Mouse (Mus musculus) stomach, embryonic 16.5 days (tissue): ENCODE results near the gene Ankrd9. TPM values are rescaled to one million over a fixed set of nuclear protein-coding genes. Genes with fewer than 3 reads are reported as not detected.

Source experiments
- ATAC-seq: fragments of 200-750 bp; cut with Nextera tagmentation; 2 replicates; pipeline ENCODE4 v1.8.0; 2017; ENCODE audit warnings: moderate number of reproducible peaks, moderate TSS enrichment; ENCODE audit not compliant: insufficient read depth, low FRiP score
- H3K27ac ChIP-seq: fragments of 300-500 bp; sonication (generic); 2 replicates; pipeline ENCODE4 v1.5.1; 2014; ENCODE audit warnings: low read length
- H3K27me3 ChIP-seq: fragments of 300-500 bp; sonication (generic); 2 replicates; pipeline ENCODE4 v1.6.1; 2014; ENCODE audit warnings: low read length, control low read depth, mixed read lengths; ENCODE audit not compliant: control insufficient read depth, insufficient read depth
- H3K36me3 ChIP-seq: fragments of 300-500 bp; sonication (generic); 2 replicates; pipeline ENCODE4 v1.6.1; 2014; ENCODE audit warnings: low read length; ENCODE audit not compliant: control insufficient read depth, insufficient read depth
- H3K4me1 ChIP-seq: fragments of 300-500 bp; sonication (generic); 2 replicates; pipeline ENCODE4 v1.6.1; 2014; ENCODE audit warnings: low read length, control low read depth, mixed read lengths; ENCODE audit not compliant: control insufficient read depth, insufficient read depth
- H3K4me2 ChIP-seq: fragments of 300-500 bp; sonication (generic); 2 replicates; pipeline ENCODE4 v1.6.1; 2014; ENCODE audit warnings: low read depth, low read length, mixed read lengths
- H3K4me3 ChIP-seq: fragments of 300-500 bp; sonication (generic); replicated peaks from 2 replicates; pipeline ENCODE4 v1.5.1; 2014; ENCODE audit warnings: mild to moderate bottlenecking, low read length
- H3K9ac ChIP-seq: fragments of 300-500 bp; sonication (generic); 2 replicates; pipeline ENCODE4 v1.6.1; 2014; ENCODE audit warnings: low read length
- H3K9me3 ChIP-seq: fragments of 300-500 bp; sonication (generic); replicated peaks from 2 replicates; pipeline ENCODE4 v1.6.1; 2016; ENCODE audit warnings: low read length, control low read depth; ENCODE audit not compliant: control insufficient read depth
- WGBS: fragments of 180-500 bp; shearing (Covaris S2); extraction: QIAGEN DNeasy Blood & Tissue Kit; methylation state at CpG from one replicate; pipeline ENCODE4 v1.1.7; 2014; 5-methylcytosine and 5-hydroxymethylcytosine counted together
- polyA plus RNA-seq: library from polyadenylated mRNA; unstranded; fragments of >200 nt; fragmentation: Nextera tagmentation; extraction: Ambion mirVana; gene quantifications from 2 replicates; pipeline ENCODE4 v1.2.1, GENCODE M21; 2015

Ankrd9 gene
- polyA plus RNA-seq, 1 experiment from 2014 or later: 18.5 TPM

DNA sequence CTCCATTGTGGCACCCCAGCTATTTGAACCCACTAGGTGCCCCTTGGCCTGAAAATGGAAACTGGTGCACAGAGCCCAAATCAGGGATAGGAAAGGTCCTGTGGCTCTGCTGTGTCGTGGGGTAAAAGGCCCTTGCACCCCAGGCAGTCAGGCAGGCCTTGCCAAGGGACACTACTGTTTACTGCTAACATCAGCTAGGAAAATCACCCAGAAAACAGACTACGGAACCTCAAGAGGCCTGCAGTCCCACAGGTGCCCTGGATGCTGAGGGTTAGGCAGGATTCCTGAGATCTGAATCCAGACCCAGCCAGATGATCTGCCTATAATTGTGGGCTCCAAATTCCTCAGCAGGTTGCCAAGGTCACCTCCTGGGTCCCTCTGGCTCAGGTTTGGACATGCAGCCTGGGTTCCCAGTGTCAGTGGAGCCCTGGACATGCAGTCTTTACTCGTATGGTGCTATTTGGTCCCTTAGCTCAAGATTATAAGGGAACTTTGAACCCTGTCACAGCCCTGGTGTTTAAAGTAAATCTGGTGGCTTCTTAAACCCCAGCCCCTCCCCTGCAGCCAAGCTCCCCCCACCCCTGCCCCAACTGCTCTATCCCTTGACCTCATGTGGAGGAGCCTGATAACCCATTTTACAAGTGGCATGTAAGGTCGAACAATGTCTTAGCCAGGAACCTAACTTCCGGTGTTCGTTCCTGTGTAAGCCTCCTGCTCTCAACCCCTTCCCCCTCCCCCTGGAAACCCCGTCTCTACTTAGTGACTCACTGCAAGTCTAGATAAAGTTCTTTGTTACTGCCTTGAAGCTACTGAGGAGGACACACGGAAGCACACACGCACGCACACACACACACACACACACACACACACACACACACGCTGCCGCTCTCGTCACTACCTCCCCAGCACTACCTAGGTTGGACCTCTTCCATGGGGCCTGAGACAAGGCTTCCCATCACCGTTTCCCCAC lies 28.6 kb upstream of the Ankrd9 start:
- Histone ChIP-seq H3K36me3 (no peaks in the 10 kb centered on the region), H3K4me2 (no peak overlapping the region; the same call in 1 of the 2 replicates), H3K27ac (peak overlapping the region; percentile 90), H3K4me1 (peaks cover 40% of the 10 kb centered on the region), H3K27me3 (no peaks in the 10 kb centered on the region), H3K9ac (peak overlapping the region; percentile 46), H3K4me3 (no peak overlapping the region), H3K9me3 (no peaks in the 10 kb centered on the region; the same call in 1 of the 2 replicates)
- peak; percentile 81 for ATAC-seq
- WGBS: 54% methylated on average over 14 of the region's 14 CpGs

DNA sequence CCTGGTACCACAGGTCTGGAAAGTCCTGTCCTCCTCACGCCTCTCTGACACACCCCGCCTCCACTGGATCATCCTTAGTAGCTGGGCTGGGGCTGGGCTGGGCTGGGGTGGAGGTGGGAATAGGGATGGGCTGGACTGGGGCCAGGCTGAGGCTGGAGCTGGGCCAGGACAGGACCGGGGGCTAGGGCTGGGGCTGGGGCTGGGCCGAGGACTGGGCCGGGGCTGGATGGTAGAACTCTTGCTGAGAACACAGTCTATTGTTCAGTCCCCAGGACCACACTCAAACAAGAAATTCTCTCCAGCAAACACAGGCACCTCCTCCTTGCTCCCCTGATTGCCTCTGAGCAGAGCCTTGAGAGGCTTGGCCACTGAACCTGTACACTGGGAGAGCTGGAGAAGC lies 27.5 kb upstream of the Ankrd9 start:
- peak overlapping the region; percentile 90 for H3K27ac ChIP-seq

DNA sequence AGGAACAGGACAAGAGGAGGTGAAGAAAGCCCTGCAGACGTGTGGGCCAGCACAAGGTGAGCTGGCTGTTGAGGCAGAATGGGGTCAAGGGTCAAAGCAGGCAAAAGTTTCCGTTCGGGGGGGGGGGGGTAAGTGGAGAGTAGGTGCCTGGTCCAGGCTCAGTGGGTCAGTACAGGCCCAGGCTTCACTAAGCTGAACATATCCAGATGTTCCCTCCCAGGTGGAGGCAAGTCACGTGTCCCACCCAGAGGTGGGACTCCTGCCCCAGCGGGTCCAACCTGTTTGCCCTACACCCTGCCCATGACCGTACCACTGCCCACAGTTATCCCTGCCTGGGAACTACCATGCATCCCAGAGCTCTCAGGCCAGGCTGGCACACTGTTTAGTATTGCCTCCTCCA lies 27.0 kb upstream of the Ankrd9 start:
- H3K9me3 ChIP-seq: no peaks in the 10 kb centered on the region
- peak overlapping the region; percentile 90 for H3K27ac ChIP-seq
- no peak overlapping the region for H3K9ac ChIP-seq
- H3K4me3 ChIP-seq: no peak overlapping the region
- H3K4me1 ChIP-seq: peaks cover 40% of the 10 kb centered on the region
- peak; percentile 15; the same call in 1 of the 2 replicates for ATAC-seq
- no peaks in the 10 kb centered on the region for H3K36me3 ChIP-seq
- WGBS: 48% methylated on average over 6 of the region's 6 CpGs
- H3K27me3 ChIP-seq: no peaks in the 10 kb centered on the region
- H3K4me2 ChIP-seq: 0 out of 2 replicates have a peak overlapping the region, but pooled peaks have one; percentile 16

More for the DNA sequence above, 27.5 kb upstream of the Ankrd9 start:
- no peaks in the 10 kb centered on the region for H3K36me3 ChIP-seq
- peaks cover 40% of the 10 kb centered on the region for H3K4me1 ChIP-seq
- H3K27me3 ChIP-seq: no peaks in the 10 kb centered on the region
- WGBS: 34% methylated on average over 5 of the region's 5 CpGs
- H3K4me2 ChIP-seq: no peak overlapping the region
- no peaks in the 10 kb centered on the region for H3K9me3 ChIP-seq
- H3K9ac ChIP-seq: peak overlapping the region; percentile 46
- no peak overlapping the region for H3K4me3 ChIP-seq
- ATAC-seq: peak; percentile 16; the same call in 1 of the 2 replicates

DNA sequence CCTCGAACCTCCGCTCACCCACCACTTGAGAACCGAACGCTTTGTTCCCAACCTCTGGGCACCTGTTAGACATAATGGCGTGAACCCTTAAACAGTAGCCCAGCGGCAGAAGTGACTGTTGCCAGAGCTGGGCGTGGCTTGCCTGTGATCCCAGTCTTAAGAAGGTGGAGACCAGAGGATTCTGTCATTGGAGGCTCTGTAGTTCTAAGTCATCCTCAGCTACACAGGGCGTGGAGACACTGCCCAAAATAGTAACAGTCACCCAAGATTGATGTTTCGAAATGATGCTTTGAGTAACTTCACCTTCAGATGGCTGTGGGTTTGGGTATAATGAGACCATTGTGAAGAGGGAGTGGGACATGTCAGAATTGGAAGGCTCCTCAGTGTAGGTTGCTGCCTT lies 25.3 kb upstream of the Ankrd9 start:
- ATAC-seq: no peak
- Histone ChIP-seq H3K9me3 (peaks cover under 1% of the 10 kb centered on the region; the same call in 1 of the 2 replicates), H3K4me3 (no peak overlapping the region), H3K27ac (no peak overlapping the region), H3K27me3 (no peaks in the 10 kb centered on the region), H3K9ac (no peak overlapping the region), H3K36me3 (no peaks in the 10 kb centered on the region), H3K4me1 (peaks cover 32% of the 10 kb centered on the region), H3K4me2 (no peak overlapping the region)
- 72% methylated on average over 9 of the region's 9 CpGs for WGBS

DNA sequence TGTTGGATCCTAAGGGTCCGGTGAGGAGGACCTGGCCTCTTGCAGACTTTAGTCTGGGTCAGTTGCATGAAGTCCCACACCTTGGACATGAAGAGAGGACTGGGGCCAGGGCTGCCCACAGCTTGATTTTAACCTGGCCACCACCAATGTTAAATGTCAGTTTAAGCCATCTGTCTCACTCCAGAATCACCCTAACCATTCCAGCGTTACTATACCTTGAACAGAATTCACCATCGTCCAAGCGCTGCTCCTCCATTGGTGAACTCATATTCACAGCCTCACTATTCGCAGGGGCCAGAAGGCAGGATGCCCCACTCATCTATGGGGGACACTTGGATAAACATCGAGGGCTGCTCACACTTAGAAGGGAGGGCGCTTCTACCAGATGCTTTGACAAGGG lies 22.1 kb upstream of the Ankrd9 start:
- Histone ChIP-seq H3K36me3 (no peaks in the 10 kb centered on the region), H3K9ac (no peak overlapping the region), H3K27me3 (no peaks in the 10 kb centered on the region), H3K4me1 (peaks cover 2% of the 10 kb centered on the region), H3K27ac (no peak overlapping the region), H3K4me2 (no peak overlapping the region), H3K4me3 (no peak overlapping the region), H3K9me3 (peaks cover 11% of the 10 kb centered on the region; the same call in 1 of the 2 replicates)
- ATAC-seq: no peak
- WGBS: 93% methylated on average over 7 of the region's 7 CpGs

DNA sequence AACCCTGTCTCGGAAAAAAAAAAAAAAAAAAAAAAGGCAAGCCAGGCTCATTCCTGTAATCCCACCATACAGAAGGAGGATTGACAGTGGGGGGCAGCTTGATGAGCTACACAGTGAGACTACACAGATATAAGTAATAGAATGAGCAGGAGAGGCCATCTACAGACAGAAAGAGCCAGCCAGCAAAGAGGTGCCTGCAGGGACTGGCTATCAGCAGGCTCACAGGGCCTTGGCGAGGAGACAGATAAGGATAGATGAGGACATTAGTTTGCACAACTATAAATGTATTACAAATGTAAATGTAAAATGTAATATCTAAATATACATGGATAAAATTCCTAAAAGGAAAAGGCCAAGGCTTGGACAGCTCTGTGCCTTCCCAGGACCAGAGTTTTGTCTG lies 21.0 kb upstream of the Ankrd9 start:
- no peak overlapping the region for H3K27ac ChIP-seq
- peaks cover 11% of the 10 kb centered on the region; the same call in 1 of the 2 replicates for H3K9me3 ChIP-seq
- ATAC-seq: no peak
- no peaks in the 10 kb centered on the region for H3K4me1 ChIP-seq
- WGBS: 74% methylated on average over 2 of the region's 2 CpGs
- no peak overlapping the region for H3K4me3 ChIP-seq
- H3K4me2 ChIP-seq: no peak overlapping the region
- H3K27me3 ChIP-seq: no peaks in the 10 kb centered on the region
- no peak overlapping the region for H3K9ac ChIP-seq
- H3K36me3 ChIP-seq: no peaks in the 10 kb centered on the region

DNA sequence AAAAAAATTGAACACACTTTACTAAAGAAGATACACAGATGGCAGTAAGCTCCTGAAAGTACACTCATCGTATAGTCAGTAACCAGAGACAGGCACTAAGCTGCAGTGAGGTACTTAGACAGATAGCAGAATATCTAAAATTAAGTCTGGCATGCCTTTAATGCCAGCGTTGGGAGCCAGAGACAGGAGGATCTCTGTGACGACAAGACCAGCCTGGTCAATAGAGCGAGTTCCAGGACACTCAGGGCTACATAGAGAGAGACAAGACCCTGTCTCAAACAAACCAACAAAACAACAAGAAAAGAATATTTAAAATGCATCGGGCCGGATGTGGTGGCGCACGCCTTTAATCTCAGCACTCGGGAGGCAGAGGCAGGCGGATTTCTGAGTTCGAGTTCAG lies 19.3 kb upstream of the Ankrd9 start:
- no peak overlapping the region for H3K9ac ChIP-seq
- H3K27me3 ChIP-seq: no peaks in the 10 kb centered on the region
- H3K4me1 ChIP-seq: no peaks in the 10 kb centered on the region
- H3K9me3 ChIP-seq: peaks cover 11% of the 10 kb centered on the region; the same call in 1 of the 2 replicates
- no peak overlapping the region for H3K4me3 ChIP-seq
- ATAC-seq: no peak
- no peaks in the 10 kb centered on the region for H3K36me3 ChIP-seq
- WGBS: 95% methylated on average over 11 of the region's 11 CpGs
- H3K27ac ChIP-seq: no peak overlapping the region
- H3K4me2 ChIP-seq: no peak overlapping the region

DNA sequence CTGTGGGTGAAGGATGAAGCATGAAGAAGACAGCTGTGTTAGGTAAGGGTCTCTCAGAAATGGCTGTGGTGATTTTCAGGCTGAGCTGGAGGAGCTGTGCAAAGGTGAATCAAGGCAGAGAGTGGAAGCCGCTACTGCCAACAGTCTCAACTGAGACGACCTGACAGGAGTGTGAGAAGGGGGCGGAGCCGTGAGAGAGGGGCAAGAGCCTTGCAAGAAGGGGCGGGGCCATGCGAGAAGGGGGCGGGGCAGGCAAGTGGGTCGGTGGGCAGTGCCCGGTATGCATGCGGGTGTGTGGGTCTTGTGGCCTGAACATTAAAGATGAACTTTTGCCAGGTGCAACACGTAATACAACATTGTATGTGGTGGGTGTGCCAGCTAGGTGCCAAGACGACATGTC lies 15.8 kb upstream of the Ankrd9 start:
- 32% methylated on average over 12 of the region's 12 CpGs for WGBS
- no peak overlapping the region for H3K9ac ChIP-seq

DNA sequence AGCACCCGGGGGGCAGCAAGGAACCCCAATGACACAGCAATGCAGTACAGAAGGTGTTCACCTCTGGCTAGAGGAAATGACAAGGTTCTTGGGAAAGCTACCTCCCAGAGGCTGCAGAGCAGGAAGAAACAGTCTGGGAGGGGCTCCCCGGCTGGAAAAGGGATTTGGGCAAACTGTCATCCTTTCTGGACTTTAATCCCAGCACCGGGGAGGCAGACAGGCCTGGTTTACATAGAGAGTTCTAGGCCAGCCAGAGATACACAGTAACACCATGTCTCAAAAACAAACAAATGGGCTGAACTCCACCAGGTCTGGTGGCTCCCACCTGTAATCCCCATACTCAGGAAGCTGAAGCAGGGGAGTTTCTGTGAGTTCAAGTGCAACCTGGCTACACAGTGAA lies 14.4 kb upstream of the Ankrd9 start:
- H3K9me3 ChIP-seq: 0 out of 2 replicates have a peak, but pooled peaks cover 5% of the 10 kb centered on the region
- no peak overlapping the region for H3K4me2 ChIP-seq
- H3K27me3 ChIP-seq: no peaks in the 10 kb centered on the region
- no peak for ATAC-seq
- no peak overlapping the region for H3K4me3 ChIP-seq
- H3K9ac ChIP-seq: no peak overlapping the region
- H3K4me1 ChIP-seq: peaks cover 11% of the 10 kb centered on the region
- WGBS: 71% methylated on average over 3 of the region's 3 CpGs
- no peak overlapping the region for H3K27ac ChIP-seq
- no peaks in the 10 kb centered on the region for H3K36me3 ChIP-seq

More for the DNA sequence above, 15.8 kb upstream of the Ankrd9 start:
- no peak for ATAC-seq
- no peaks in the 10 kb centered on the region for H3K36me3 ChIP-seq
- no peaks in the 10 kb centered on the region for H3K27me3 ChIP-seq
- no peak overlapping the region for H3K4me3 ChIP-seq
- H3K4me2 ChIP-seq: no peak overlapping the region
- H3K4me1 ChIP-seq: peaks cover 11% of the 10 kb centered on the region
- peaks cover 11% of the 10 kb centered on the region; the same call in 1 of the 2 replicates for H3K9me3 ChIP-seq
- no peak overlapping the region for H3K27ac ChIP-seq
